Mouse (Mus musculus): ENCODE results near the gene Il1rl2. TPM values are rescaled to one million over a fixed set of nuclear protein-coding genes. Genes with fewer than 3 reads are reported as not detected.

Gene Il1rl2
- 1.3 and 1.5 TPM in 2 replicates for polyA plus RNA-seq (2016; fragmentation: Nextera tagmentation; extraction: Ambion mirVana)

DNA sequence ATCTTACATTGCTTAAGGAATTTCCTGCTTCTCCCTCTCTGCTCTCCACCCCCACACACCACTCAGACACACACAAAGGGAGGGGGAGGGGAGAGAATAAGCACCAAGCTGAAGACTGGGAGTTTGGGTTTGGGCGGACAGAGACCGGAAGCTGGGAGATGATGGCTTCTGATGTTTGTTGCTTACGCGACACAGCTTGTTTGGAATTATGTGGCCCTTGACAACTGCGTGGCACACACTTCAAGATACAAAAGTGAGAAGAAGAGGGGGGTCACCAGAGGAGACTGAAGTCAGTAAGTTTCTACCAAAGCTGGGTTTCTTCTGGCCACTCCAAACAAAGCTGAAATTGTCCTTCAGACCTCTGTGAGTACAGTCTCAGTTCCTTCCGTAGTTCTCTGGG, at the start of gene Il1rl2:
Gene Il1rl2, plus strand, starts transcription at position 154 of the 400 bp plus-strand sequence.
- peaks cover 53% of the 10 kb centered on the region for H3K27me3 ChIP-seq (ENCODE audit: low read depth, poor library complexity, severe bottlenecking)
- H3K27ac ChIP-seq, result peak within 1 kb of the TSS; percentile 50; the same call in 1 of the 2 replicates
- 48% methylated on average over 6 of the region's 6 CpGs for WGBS
- no peaks in the 10 kb centered on the region for H3K36me3 ChIP-seq
- H3K9me3 ChIP-seq (replicated peaks), result no peaks in the 10 kb centered on the region
- H3K4me3 ChIP-seq, result peak within 1 kb of the TSS; percentile 48
- DNase-seq (ENCODE audit: low spot score), result no peak
- peaks cover 21% of the 10 kb centered on the region for H3K4me1 ChIP-seq

DNA sequence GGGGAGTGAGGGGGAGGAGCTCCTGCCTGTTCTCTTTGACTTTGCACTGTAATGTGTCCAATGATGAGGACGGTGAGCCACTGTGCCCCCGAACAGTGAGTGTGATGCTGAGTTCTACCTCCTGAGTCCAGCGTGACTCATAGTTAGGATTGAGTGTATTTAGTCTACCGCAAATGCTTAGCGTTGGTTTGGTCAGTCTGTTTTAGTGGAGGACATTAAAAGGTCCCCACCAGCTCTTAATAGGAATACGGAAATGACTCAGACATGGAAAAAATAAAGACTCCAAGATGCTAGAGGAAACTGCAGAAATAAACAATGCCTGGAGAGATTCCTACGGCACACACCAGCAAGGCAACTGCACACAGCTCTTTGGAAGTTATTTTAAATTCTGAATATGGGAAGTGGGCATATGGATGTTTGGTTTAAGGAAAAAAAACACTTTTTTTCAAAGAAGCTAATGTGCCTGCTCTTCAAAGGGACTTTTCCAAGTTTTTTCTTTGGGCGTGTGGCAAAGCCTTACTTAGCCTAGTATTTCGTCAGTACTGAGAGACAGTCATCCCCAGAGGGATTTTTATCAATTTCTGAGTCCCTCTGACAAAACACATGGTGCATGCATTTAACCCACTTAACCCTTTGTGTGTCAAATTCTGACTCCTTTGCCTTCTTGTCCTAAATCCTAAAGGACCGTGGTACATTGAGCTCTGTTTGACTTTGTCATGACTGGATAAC, 49.0 kb upstream of the Il1rl2 start:
- H3K36me3 ChIP-seq, result no peaks in the 10 kb centered on the region
- 83% methylated on average over 10 of the region's 10 CpGs for WGBS
- DNase-seq (ENCODE audit: low spot score), result no peak
- no peaks in the 10 kb centered on the region for H3K27me3 ChIP-seq (ENCODE audit: low read depth, poor library complexity, severe bottlenecking)
- H3K27ac ChIP-seq, result no peak overlapping the region
- no peak overlapping the region for H3K4me3 ChIP-seq
- no peaks in the 10 kb centered on the region for H3K9me3 ChIP-seq (replicated peaks)
- no peaks in the 10 kb centered on the region for H3K4me1 ChIP-seq

DNA sequence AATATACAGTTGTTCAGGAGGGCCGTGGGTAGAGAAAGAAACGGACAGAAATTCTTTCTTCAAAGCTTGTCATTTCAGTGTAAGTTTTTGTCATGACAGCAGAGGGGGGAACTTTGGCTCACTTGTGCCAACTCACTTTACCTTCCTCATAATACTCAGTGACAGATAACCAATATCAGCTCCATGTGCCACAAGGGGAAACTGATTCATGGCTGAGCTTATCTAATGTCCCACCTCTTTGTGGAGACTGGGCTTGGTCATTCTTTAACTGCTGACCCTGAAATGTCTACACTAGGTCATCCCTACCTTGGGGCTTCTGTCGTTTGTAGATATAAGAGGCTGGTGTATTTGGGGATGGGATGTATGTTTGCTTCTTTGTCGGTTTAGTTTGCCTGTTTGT, 46.5 kb upstream of the Il1rl2 start:
- Histone ChIP-seq H3K36me3 (no peaks in the 10 kb centered on the region), H3K27ac (no peak overlapping the region), H3K4me3 (no peak overlapping the region), H3K9me3 (replicated peaks) (no peaks in the 10 kb centered on the region), H3K4me1 (no peaks in the 10 kb centered on the region), H3K27me3 (ENCODE audit: low read depth, poor library complexity, severe bottlenecking) (no peaks in the 10 kb centered on the region)
- WGBS, result 90% methylated on average over 4 of the region's 4 CpGs
- DNase-seq (ENCODE audit: low spot score), result no peak

DNA sequence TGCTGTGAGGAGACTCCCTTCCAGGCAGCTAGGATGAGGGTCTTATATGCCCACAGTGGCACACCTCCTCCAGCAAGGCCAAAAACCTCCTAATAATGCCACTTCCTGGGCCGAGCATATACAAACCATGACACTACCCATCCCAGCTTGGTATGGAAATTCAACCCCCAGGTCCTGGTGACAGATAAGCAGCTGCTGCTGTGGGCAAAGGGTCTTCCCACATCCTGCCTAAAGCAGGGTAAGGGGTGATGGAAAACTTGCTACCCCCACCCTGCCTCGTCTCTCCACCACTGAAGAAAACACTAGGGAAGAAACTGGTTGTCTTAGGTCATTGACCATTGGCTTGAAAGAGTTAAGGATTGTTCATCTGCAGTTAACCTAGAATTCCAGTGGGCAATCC, 45.7 kb upstream of the Il1rl2 start:
- DNase-seq (ENCODE audit: low spot score), result no peak
- Histone ChIP-seq H3K27ac (no peak overlapping the region), H3K4me3 (no peak overlapping the region), H3K27me3 (ENCODE audit: low read depth, poor library complexity, severe bottlenecking) (no peaks in the 10 kb centered on the region), H3K4me1 (no peaks in the 10 kb centered on the region), H3K36me3 (no peaks in the 10 kb centered on the region), H3K9me3 (replicated peaks) (no peaks in the 10 kb centered on the region)
- 87% methylated on average over 2 of the region's 2 CpGs for WGBS

DNA sequence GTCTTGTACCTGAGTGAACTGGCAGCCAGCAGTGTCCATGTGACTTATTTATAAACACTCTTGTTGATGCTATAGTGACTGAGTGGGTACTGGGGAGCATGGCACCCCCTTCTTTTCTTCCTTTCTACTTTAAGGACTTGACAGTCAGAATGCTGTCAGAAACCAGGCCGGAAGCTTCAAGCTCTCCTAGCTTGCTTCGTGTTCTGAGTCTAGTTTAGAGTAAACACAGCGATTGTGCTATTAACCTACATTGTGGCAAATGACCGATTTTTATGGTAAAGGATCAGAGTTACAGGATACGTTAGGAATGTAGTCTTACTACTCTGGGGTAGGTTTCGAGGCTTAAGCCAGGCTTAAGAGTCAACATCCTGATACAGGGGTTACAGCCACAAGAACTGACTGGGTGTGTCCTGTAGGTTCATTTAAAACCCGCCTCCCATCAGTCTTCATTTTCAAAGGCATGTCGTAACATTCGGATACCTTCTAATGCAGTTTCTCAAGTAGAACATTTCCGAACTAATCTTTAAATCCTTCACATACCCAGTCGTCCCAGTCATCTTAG, 45.1 kb upstream of the Il1rl2 start:
- Histone ChIP-seq H3K9me3 (replicated peaks) (no peaks in the 10 kb centered on the region), H3K36me3 (no peaks in the 10 kb centered on the region), H3K4me3 (no peak overlapping the region), H3K27me3 (ENCODE audit: low read depth, poor library complexity, severe bottlenecking) (no peaks in the 10 kb centered on the region), H3K27ac (no peak overlapping the region), H3K4me1 (no peaks in the 10 kb centered on the region)
- WGBS, result 82% methylated on average over 11 of the region's 11 CpGs
- DNase-seq (ENCODE audit: low spot score), result no peak

DNA sequence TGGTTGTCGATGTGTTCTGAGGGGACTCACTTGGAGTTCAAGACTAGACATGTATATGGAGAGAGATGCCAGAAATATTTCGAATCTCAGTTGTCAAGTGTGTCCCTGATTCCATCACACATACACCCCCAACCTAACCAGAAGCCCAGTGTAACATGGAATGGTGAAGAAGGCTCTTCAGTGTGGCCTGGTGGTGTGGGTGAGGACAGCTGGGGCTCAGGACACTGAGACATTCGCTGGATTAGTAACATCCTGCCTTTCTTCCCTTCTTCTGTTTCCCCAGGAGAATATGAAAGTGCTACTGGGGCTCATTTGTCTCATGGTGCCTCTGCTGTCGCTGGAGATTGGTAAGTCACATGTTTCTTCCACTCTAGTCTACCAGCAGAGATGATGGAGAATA, 42.5 kb upstream of the Il1rl2 start:
- Histone ChIP-seq H3K36me3 (no peaks in the 10 kb centered on the region), H3K4me3 (no peak overlapping the region), H3K4me1 (no peaks in the 10 kb centered on the region), H3K27me3 (ENCODE audit: low read depth, poor library complexity, severe bottlenecking) (no peaks in the 10 kb centered on the region), H3K9me3 (replicated peaks) (no peaks in the 10 kb centered on the region), H3K27ac (no peak overlapping the region)
- 87% methylated on average over 4 of the region's 4 CpGs for WGBS
- no peak for DNase-seq (ENCODE audit: low spot score)

DNA sequence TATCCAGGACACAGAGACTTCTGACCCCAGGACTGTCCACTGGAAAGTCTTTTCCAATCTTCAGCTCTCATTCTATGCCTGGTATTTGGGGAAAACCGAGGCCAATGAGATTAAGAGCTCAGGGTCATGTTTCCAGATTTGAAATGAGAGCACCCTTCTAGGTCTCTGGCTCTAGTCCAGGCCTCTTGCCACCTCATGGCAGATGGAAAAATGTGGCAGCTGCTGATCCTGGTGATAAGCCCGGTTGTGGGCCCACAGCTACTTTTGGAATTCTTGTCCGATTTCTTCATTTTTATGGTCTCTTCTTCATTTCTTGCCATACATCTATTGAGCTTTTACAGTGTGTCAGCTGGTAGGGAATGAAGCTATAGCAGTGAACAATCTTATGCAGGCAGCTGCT, 42.0 kb upstream of the Il1rl2 start:
- no peak overlapping the region for H3K4me3 ChIP-seq
- no peak for DNase-seq (ENCODE audit: low spot score)
- 91% methylated on average over 3 of the region's 3 CpGs for WGBS
- no peaks in the 10 kb centered on the region for H3K4me1 ChIP-seq
- H3K27ac ChIP-seq, result no peak overlapping the region
- no peaks in the 10 kb centered on the region for H3K9me3 ChIP-seq (replicated peaks)
- H3K36me3 ChIP-seq, result no peaks in the 10 kb centered on the region
- no peaks in the 10 kb centered on the region for H3K27me3 ChIP-seq (ENCODE audit: low read depth, poor library complexity, severe bottlenecking)

DNA sequence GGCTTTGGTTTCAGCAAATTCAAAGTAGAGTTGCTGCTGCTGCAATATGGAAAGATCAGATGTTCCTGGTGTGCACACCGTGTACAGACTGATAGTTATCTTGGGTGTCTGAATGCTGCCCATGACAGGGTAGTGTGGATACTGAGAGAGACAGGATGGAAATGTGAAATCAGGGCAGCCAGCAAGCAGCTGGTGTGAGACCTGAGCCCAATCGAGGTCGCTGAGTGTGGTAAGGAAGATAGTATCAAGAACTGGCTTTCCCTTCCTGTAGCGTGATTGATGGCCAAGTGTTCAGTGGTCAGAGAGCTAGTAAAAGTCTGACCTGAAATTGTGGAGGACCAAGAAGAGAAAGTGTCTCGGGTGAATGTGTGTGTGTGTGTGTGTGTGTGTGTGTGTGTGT, 40.4 kb upstream of the Il1rl2 start:
- Histone ChIP-seq H3K9me3 (replicated peaks) (no peaks in the 10 kb centered on the region), H3K4me3 (no peak overlapping the region), H3K36me3 (no peaks in the 10 kb centered on the region), H3K27me3 (ENCODE audit: low read depth, poor library complexity, severe bottlenecking) (no peaks in the 10 kb centered on the region), H3K4me1 (no peaks in the 10 kb centered on the region), H3K27ac (no peak overlapping the region)
- WGBS, result 77% methylated on average over 5 of the region's 5 CpGs
- no peak for DNase-seq (ENCODE audit: low spot score)

DNA sequence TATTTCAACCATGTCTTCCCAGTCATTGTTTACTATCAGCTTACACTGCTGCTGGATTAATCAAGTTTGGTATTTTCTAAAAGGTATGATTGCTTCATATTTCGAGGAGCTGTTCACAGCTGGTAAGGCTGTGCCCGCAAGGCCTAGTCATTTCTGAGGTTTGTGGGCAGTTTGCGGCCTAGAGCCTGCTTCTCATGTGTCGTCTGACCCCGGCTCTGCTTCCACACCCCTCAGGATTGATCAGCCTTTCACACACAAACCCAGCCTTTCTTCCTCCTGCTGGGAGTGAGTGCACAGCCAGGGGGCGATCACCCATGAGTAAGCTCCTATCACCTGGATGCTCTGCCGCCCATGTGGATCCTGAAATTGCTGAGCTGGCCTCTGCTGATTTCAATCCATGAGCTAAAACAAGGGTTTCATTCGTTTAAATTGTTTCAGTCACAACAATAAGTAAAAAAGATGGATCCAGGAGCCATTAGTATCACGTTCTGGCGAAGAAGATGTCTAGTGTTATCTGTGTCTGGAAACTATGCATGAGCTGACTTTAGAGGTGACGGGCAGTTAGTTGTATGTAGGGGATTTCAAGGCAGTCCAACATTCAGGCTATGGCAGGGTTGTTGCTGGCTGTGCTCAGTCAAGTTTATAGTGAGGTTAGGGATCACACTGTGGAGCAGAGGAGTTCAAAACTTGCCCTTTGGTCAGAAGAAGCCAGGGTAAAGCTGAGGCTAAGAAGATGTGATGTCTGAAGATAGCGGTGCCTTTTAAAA, 33.7 kb upstream of the Il1rl2 start:
- no peak overlapping the region for H3K27ac ChIP-seq
- H3K36me3 ChIP-seq, result no peaks in the 10 kb centered on the region
- H3K4me1 ChIP-seq, result no peaks in the 10 kb centered on the region
- no peaks in the 10 kb centered on the region for H3K9me3 ChIP-seq (replicated peaks)
- no peaks in the 10 kb centered on the region for H3K27me3 ChIP-seq (ENCODE audit: low read depth, poor library complexity, severe bottlenecking)
- no peak overlapping the region for H3K4me3 ChIP-seq
- no peak for DNase-seq (ENCODE audit: low spot score)
- 76% methylated on average over 12 of the region's 12 CpGs for WGBS

DNA sequence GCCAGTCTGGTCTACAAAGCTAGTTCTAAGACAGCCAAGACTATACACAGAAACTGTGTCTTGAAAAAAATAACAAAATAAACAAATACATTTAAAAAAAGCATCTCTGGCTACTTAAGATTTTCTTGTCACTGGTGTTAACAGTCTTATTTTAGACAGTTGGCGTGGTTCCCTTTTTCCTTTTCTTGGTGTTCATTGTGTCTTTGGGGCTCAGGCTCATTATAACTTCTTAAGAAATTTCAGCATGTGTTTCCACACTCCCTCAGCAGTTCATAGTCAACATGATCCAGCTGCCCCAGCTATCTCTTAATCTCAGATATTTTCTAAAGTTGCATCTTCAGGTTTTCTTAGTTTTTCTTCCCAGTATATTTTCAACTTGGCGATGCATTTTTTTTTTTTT, 32.2 kb upstream of the Il1rl2 start:
- H3K9me3 ChIP-seq (replicated peaks), result no peaks in the 10 kb centered on the region
- no peaks in the 10 kb centered on the region for H3K27me3 ChIP-seq (ENCODE audit: low read depth, poor library complexity, severe bottlenecking)
- WGBS, result 98% methylated on average over 2 of the region's 2 CpGs
- H3K36me3 ChIP-seq, result no peaks in the 10 kb centered on the region
- no peak for DNase-seq (ENCODE audit: low spot score)
- no peak overlapping the region for H3K4me3 ChIP-seq
- H3K4me1 ChIP-seq, result no peaks in the 10 kb centered on the region
- no peak overlapping the region for H3K27ac ChIP-seq

DNA sequence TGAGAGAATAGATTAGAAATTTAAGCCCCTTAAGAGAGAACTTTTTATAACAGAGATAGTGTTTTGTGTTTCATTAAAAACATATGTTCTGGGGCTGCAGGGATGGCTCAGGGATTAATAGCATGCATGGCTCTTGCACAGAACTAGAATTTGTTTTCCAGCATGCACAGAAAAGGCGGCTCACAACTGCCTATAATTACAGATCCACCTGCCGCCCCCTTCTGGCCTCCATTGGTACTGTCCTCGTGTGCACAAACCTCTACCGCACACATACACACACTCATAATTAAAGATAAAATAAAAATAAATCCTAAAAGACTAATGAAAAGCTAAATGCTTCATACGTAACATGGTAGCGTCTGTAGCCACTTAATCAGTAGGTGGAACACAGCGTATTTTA, 30.5 kb upstream of the Il1rl2 start:
- 95% methylated on average over 7 of the region's 7 CpGs for WGBS

DNA sequence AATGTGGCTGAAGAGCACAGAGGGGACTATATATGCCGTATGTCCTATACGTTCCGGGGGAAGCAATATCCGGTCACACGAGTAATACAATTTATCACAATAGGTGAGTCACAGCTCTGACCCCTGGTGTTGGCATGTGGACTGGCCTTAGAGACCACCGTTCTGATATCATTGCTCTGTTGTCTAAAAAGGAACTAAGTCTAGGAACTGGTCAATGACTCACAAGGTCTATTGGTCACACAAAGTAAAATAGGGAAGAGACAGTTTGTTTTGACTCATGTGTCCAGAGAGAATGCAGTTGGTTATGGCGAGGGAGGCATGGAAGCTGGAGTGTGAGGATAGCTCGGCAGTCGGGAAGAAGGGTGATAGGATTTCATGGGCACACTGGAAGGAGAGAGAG, 29.6 kb upstream of the Il1rl2 start:
- Histone ChIP-seq H3K9me3 (replicated peaks) (no peaks in the 10 kb centered on the region), H3K27ac (no peak overlapping the region), H3K36me3 (no peaks in the 10 kb centered on the region), H3K4me3 (no peak overlapping the region), H3K27me3 (ENCODE audit: low read depth, poor library complexity, severe bottlenecking) (no peaks in the 10 kb centered on the region), H3K4me1 (no peaks in the 10 kb centered on the region)
- no peak for DNase-seq (ENCODE audit: low spot score)
- WGBS, result 89% methylated on average over 9 of the region's 9 CpGs

More for the DNA sequence above, 30.5 kb upstream of the Il1rl2 start:
- no peak overlapping the region for H3K27ac ChIP-seq
- H3K36me3 ChIP-seq, result no peaks in the 10 kb centered on the region
- H3K27me3 ChIP-seq (ENCODE audit: low read depth, poor library complexity, severe bottlenecking), result no peaks in the 10 kb centered on the region
- DNase-seq (ENCODE audit: low spot score), result no peak
- no peaks in the 10 kb centered on the region for H3K4me1 ChIP-seq
- H3K9me3 ChIP-seq (replicated peaks), result no peaks in the 10 kb centered on the region
- H3K4me3 ChIP-seq, result no peak overlapping the region

DNA sequence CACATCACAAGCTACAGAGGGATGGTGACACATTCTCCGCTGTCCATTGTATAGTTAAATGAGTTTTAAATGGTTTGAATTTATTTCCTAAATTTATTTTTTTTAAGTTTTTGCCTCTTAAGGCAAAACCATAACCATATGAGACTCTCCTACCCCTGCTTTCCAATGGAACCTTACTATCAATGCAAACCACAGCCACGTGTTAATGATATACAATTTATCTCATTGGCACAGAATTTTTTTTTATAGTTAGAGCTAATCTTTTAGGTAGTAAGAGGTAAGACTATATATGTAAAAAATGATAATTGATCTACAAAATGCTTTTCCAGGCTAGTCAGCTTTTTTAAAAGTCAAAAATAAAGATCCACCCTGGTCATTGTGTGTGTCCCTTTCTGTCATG, 26.4 kb upstream of the Il1rl2 start:
- Histone ChIP-seq H3K4me3 (no peak overlapping the region), H3K9me3 (replicated peaks) (no peaks in the 10 kb centered on the region), H3K36me3 (no peaks in the 10 kb centered on the region), H3K27me3 (ENCODE audit: low read depth, poor library complexity, severe bottlenecking) (no peaks in the 10 kb centered on the region), H3K4me1 (no peaks in the 10 kb centered on the region), H3K27ac (no peak overlapping the region)
- 93% methylated on average over 2 of the region's 2 CpGs for WGBS
- no peak for DNase-seq (ENCODE audit: low spot score)
